Mouse (Mus musculus): ENCODE data around the gene Krt32. TPM values are rescaled to one million over a fixed set of nuclear protein-coding genes. Genes with fewer than 3 reads are reported as not detected.

The Krt32 gene
- total RNA-seq (2021), result not detected
- long read RNA-seq, experiment 1, result 0 reads
- long read RNA-seq, experiment 2, result 0 reads

GRCm38 (mm10) chr11:100087861-100088260, at the start of gene Krt32:
Krt32 (minus strand) TSS chr11:100088226.
- intact Hi-C loops (cut with DNase I), result no loop called here
- DNase-seq, result no peak

DNA sequence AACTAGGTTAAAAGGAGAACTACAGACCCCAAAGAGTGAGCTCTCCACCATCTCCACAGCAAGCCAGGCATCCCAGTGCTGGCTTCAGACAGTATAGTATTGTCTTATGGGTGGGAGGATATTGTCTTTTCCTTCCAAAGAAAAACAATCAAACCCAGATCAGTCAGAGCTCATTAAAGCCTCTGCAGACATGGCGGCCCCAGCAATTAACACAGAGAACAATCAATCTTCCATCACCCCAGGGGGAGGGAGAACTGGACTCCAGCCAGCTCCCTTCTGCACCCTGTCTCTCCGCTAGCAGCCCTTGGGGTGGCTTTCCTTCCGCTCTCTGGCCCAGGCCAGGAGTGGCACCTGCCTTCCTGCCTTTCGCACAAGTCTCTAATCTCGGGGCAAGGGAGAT, 49.7 kb upstream of the Krt32 start:
- no peak for DNase-seq
- intact Hi-C loops (cut with DNase I), result loop anchor here (5.0 kb wide), 1 partner anchor 245 kb away; no protein-coding TSS in a partner anchor

- no peak for DNase-seq
- intact Hi-C loops (cut with DNase I), result loop anchor here (5.0 kb wide), 1 partner anchor 244 kb away; no protein-coding TSS in a partner anchor
These were observed 48.5 kb upstream of the Krt32 start for GRCm38 (mm10) chr11:100136559-100136958.

GRCm38 (mm10) chr11:100135731-100136130, 47.7 kb upstream of the Krt32 start, which contains the start of gene Krt15:
Krt15 (minus strand) TSS chr11:100135928.
- intact Hi-C loops (cut with DNase I), result loop anchor here (5.0 kb wide), 1 partner anchor 243 kb away; no protein-coding TSS in a partner anchor

GRCm38 (mm10) chr11:100124901-100125300, 36.9 kb upstream of the Krt32 start:
- no peak for DNase-seq
- intact Hi-C loops (cut with DNase I), result no loop called here

More at GRCm38 (mm10) chr11:100135731-100136130, 47.7 kb upstream of the Krt32 start, which contains the start of gene Krt15:
- no peak for DNase-seq

- intact Hi-C loops (cut with DNase I), result no loop called here
- DNase-seq, result no peak
These were observed 33.4 kb upstream of the Krt32 start, which contains the start of gene Krt13 for GRCm38 (mm10) chr11:100121466-100121865. Krt13 (minus strand) TSS chr11:100121566.

- intact Hi-C loops (cut with DNase I), result no loop called here
- DNase-seq, result no peak
These were observed 32.3 kb upstream of the Krt32 start for GRCm38 (mm10) chr11:100120331-100120730.

DNA sequence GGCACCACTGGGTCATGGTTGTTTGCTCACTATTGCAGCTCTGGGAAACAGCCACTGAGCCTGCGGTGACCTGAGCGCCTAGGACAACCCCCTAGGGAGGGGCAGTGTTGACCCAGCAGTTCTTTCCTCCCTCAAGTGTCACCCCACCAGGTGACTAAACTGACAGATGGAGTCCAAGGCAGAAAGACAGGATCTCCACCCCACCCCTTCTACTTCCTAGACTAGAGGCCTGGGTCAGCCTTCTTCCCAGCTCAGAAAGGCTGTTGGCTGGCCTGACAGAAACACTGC, 25.7 kb upstream of the Krt32 start:
- DNase-seq, result no peak
- intact Hi-C loops (cut with DNase I), result no loop called here

GRCm38 (mm10) chr11:100112935-100113741, 25.1 kb upstream of the Krt32 start:
- intact Hi-C loops (cut with DNase I), result no loop called here

DNA sequence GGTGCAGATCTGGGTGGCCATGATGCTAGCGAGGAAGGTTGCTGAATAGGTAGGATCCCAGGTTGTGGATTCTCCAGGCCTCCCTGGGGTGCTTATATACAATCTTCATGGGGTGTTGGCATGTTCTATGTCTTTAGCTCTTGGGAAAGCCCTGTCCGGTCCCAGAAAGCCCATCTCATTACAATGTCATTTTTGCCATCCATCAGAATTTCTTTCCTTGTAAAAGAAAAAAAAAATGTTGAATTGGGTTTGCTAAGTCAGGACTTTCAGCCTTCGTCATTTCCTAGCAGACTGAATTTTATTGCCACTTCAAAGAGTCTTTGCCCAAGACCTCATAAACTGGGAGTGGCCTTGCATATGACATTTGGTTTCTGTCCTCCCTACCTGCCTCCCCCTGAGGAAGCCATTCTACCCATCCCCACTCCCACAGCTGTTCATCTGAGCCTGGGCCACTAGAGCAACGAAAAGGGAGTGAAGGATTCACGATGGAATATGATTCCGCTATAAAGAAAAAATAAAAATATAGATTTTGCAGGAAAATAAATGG, 17.6 kb upstream of the Krt32 start, which contains the start of gene Krt36:
Gene Krt36, minus strand, starts transcription at position 51 of the 547 bp plus-strand sequence.
- intact Hi-C loops (cut with DNase I), result no loop called here
- DNase-seq, result no peak

More at GRCm38 (mm10) chr11:100112935-100113741, 25.1 kb upstream of the Krt32 start:
- DNase-seq, result no peak

- DNase-seq, result no peak
- intact Hi-C loops (cut with DNase I), result no loop called here
These were observed 14.8 kb upstream of the Krt32 start for GRCm38 (mm10) chr11:100102693-100103429.

GRCm38 (mm10) chr11:100100391-100100790, 12.4 kb upstream of the Krt32 start:
- intact Hi-C loops (cut with DNase I), result no loop called here
- no peak for DNase-seq

DNA sequence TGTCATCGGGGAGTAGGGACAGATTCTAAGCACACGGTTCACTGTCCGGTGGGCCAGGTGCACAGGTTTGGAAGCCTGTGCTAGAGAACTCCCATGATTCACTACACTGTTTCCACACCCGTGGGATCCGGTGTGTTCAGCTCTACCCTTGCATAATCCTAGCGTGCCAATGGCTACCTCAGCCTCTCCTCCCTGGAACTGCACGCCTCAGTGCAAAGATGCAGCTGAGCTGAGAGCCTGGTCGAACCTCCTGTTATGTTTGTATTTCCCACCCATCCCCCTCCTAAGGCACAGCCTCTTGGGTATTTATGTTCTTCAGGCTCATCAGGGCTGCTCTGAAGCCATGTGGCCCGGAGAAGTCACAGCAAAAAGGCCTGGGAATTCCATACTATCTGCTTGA, 9.8 kb upstream of the Krt32 start:
- intact Hi-C loops (cut with DNase I), result no loop called here
- no peak for DNase-seq

DNA sequence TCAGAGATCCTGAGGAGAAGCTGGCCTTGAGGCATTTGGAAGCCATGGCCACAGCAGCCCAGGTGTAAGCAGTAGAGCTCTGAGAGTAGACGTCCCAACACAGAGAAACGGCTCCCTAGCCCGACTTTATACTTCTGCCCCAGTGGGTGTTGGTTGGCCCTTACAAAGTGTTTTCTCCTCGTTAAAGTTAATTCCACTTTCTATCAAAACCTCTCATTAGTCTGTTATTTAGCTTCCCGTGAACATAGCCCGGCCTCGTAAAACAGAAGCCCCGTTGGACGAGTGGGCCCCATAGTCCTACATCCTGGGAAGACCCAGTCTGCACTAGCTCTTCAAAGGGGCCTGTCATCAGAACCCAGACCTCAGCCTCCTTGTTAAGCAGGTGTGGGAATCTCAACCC, 8.1 kb upstream of the Krt32 start, which contains the start of gene Krt35:
Gene Krt35, minus strand, starts transcription at position 101 of the 400 bp plus-strand sequence.
- no peak for DNase-seq
- intact Hi-C loops (cut with DNase I), result no loop called here

DNA sequence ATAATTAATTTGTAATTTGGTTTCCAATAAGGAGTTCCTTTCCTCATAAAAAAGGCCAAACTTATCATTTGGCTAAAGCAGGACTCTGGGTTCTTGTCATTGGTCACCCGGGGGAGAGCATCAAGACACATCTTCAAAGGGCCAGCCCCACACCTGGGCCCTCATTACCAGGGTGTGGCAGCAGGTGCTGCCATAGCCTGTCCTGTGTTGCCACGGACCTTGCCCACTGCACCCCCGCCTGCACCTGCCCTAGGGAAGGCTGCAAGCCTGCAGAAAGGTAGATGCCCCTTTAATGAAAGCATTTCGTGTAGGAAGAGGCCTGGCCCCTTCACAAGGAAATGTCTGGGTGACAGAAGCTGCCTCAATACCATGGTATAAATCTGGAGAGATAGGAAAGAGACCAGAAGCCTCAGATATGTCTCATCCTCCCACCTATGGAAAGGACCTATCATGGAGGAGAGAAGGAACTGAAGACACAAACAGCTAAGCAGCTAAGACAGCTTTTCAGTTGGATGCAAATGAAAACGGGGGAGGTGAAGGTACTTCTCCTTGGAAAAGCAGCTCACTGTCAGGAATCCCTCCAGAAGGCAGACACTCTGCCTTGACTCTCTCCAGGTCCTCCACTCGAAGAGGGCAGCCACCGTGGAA, 476 bp upstream of the Krt32 start:
- DNase-seq, result no peak
- intact Hi-C loops (cut with DNase I), result no loop called here

GRCm38 (mm10) chr11:100073873-100074272, 14.2 kb downstream of the Krt32 start:
- DNase-seq, result no peak
- intact Hi-C loops (cut with DNase I), result no loop called here

GRCm38 (mm10) chr11:100067293-100068036, 20.6 kb downstream of the Krt32 start:
- intact Hi-C loops (cut with DNase I), result no loop called here
- DNase-seq, result no peak

- no peak for DNase-seq
- intact Hi-C loops (cut with DNase I), result no loop called here
These were observed 21.6 kb downstream of the Krt32 start for GRCm38 (mm10) chr11:100066236-100067010.

- intact Hi-C loops (cut with DNase I), result no loop called here
- no peak for DNase-seq
These were observed 29.2 kb downstream of the Krt32 start for GRCm38 (mm10) chr11:100058875-100059274.
